Mouse (Mus musculus) neural tube, embryonic 13.5 days (tissue): ENCODE data around the gene Arfgap3. TPM values are rescaled to one million over a fixed set of nuclear protein-coding genes. Genes with fewer than 3 reads are reported as not detected.

ENCODE experiments used
- ATAC-seq: fragments of 200-750 bp; cut with Nextera tagmentation; 2 replicates; pipeline ENCODE4 v1.8.0; 2017; ENCODE audit warnings: low read depth, mild to moderate bottlenecking, moderate TSS enrichment, moderate library complexity
- H3K27ac ChIP-seq: fragments of 300-500 bp; sonication (generic); replicated peaks from 2 replicates; pipeline ENCODE4 v1.5.1; 2015; ENCODE audit warnings: moderate library complexity, mild to moderate bottlenecking, inconsistent platforms
- H3K27me3 ChIP-seq: fragments of 300-500 bp; sonication (generic); 2 replicates; pipeline ENCODE4 v1.6.1; 2015; ENCODE audit warnings: mild to moderate bottlenecking, inconsistent platforms
- H3K36me3 ChIP-seq: fragments of 300-500 bp; sonication (generic); 2 replicates; pipeline ENCODE4 v1.6.1; 2015; ENCODE audit warnings: mild to moderate bottlenecking, inconsistent platforms
- H3K4me1 ChIP-seq: fragments of 300-500 bp; sonication (generic); replicated peaks from 2 replicates; pipeline ENCODE4 v1.6.1; 2015; ENCODE audit warnings: inconsistent platforms
- H3K4me2 ChIP-seq: fragments of 300-500 bp; sonication (generic); 2 replicates; pipeline ENCODE4 v1.6.1; 2015; ENCODE audit warnings: inconsistent platforms, mild to moderate bottlenecking, moderate library complexity
- H3K4me3 ChIP-seq: fragments of 300-500 bp; sonication (generic); 2 replicates; pipeline ENCODE4 v1.5.1; 2015; ENCODE audit warnings: mild to moderate bottlenecking, inconsistent platforms
- H3K9ac ChIP-seq: fragments of 300-500 bp; sonication (generic); 2 replicates; pipeline ENCODE4 v1.6.1; 2015; ENCODE audit warnings: moderate library complexity, mild to moderate bottlenecking, inconsistent platforms
- H3K9me3 ChIP-seq: fragments of 300-500 bp; sonication (generic); 2 replicates; pipeline ENCODE4 v1.6.1; 2016; ENCODE audit warnings: inconsistent platforms
- WGBS: fragments of 180-500 bp; shearing (Covaris S2); methylation state at CpG from one replicate; pipeline ENCODE4 v1.1.7; 2015; 5-methylcytosine and 5-hydroxymethylcytosine counted together
- polyA plus RNA-seq: library from polyadenylated mRNA; unstranded; fragments of >200 nt; fragmentation: Nextera tagmentation; extraction: Ambion mirVana; gene quantifications from 2 replicates; pipeline ENCODE4 v1.2.1, GENCODE M21; 2015

Arfgap3 gene
- polyA plus RNA-seq, 1 experiment from 2014 or later = 39.6 TPM

GRCm38 (mm10) chr15:83303656-83304484 is 46.2 kb downstream of the Arfgap3 start:
- H3K27ac ChIP-seq = no peak overlapping the region
- H3K36me3 ChIP-seq = peaks cover 85% of the 10 kb centered on the region
- ATAC-seq = no peak
- H3K4me2 ChIP-seq = no peak overlapping the region
- H3K9ac ChIP-seq = no peak overlapping the region
- no peaks in the 10 kb centered on the region for H3K9me3 ChIP-seq
- no peaks in the 10 kb centered on the region for H3K27me3 ChIP-seq
- H3K4me1 ChIP-seq = no peaks in the 10 kb centered on the region
- 89% methylated on average over 13 of the region's 13 CpGs for WGBS
- H3K4me3 ChIP-seq = no peak overlapping the region

- Histone ChIP-seq H3K9ac (no peak overlapping the region), H3K36me3 (peaks cover 58% of the 10 kb centered on the region), H3K4me2 (no peak overlapping the region), H3K27me3 (no peaks in the 10 kb centered on the region), H3K4me1 (0 out of 2 replicates have a peak, but pooled peaks cover 3% of the 10 kb centered on the region), H3K4me3 (no peak overlapping the region), H3K9me3 (no peaks in the 10 kb centered on the region), H3K27ac (no peak overlapping the region)
- 58% methylated on average over 10 of the region's 10 CpGs for WGBS
- ATAC-seq = no peak
Observed at GRCm38 (mm10) chr15:83299916-83300582, 50.0 kb downstream of the Arfgap3 start.

GRCm38 (mm10) chr15:83299450-83299849 is 50.6 kb downstream of the Arfgap3 start:
- 95% methylated on average over 7 of the region's 7 CpGs for WGBS
- ATAC-seq = no peak
- Histone ChIP-seq H3K4me1 (0 out of 2 replicates have a peak, but pooled peaks cover 3% of the 10 kb centered on the region), H3K9me3 (no peaks in the 10 kb centered on the region), H3K27ac (no peak overlapping the region), H3K27me3 (no peaks in the 10 kb centered on the region), H3K36me3 (peaks cover 52% of the 10 kb centered on the region), H3K4me3 (no peak overlapping the region), H3K4me2 (no peak overlapping the region), H3K9ac (no peak overlapping the region)

- Histone ChIP-seq H3K9me3 (no peaks in the 10 kb centered on the region), H3K27me3 (no peaks in the 10 kb centered on the region), H3K9ac (no peak overlapping the region), H3K4me2 (no peak overlapping the region), H3K4me3 (no peak overlapping the region), H3K36me3 (peaks cover 46% of the 10 kb centered on the region), H3K27ac (no peak overlapping the region), H3K4me1 (0 out of 2 replicates have a peak, but pooled peaks cover 3% of the 10 kb centered on the region)
- 83% methylated on average over 2 of the region's 2 CpGs for WGBS
- ATAC-seq = no peak
Observed at GRCm38 (mm10) chr15:83298810-83299209, 51.2 kb downstream of the Arfgap3 start.

GRCm38 (mm10) chr15:83298313-83298712 is 51.7 kb downstream of the Arfgap3 start:
- 0 out of 2 replicates have a peak, but pooled peaks cover 3% of the 10 kb centered on the region for H3K4me1 ChIP-seq
- H3K27me3 ChIP-seq = no peaks in the 10 kb centered on the region
- no peak overlapping the region for H3K27ac ChIP-seq
- 82% methylated on average over 8 of the region's 8 CpGs for WGBS
- no peak overlapping the region for H3K4me3 ChIP-seq
- H3K4me2 ChIP-seq = no peak overlapping the region
- no peak overlapping the region for H3K9ac ChIP-seq
- H3K36me3 ChIP-seq = peaks cover 41% of the 10 kb centered on the region
- no peaks in the 10 kb centered on the region for H3K9me3 ChIP-seq
- no peak for ATAC-seq

GRCm38 (mm10) chr15:83296771-83297311 is 53.2 kb downstream of the Arfgap3 start:
- 67% methylated on average over 6 of the region's 8 CpGs for WGBS

GRCm38 (mm10) chr15:83296050-83296449 is 54.0 kb downstream of the Arfgap3 start:
- no peak overlapping the region for H3K4me3 ChIP-seq
- H3K27me3 ChIP-seq = no peaks in the 10 kb centered on the region
- no peak overlapping the region for H3K27ac ChIP-seq
- H3K9ac ChIP-seq = no peak overlapping the region
- H3K4me2 ChIP-seq = no peak overlapping the region
- H3K36me3 ChIP-seq = peaks cover 27% of the 10 kb centered on the region
- WGBS = 92% methylated on average over 4 of the region's 4 CpGs
- ATAC-seq = no peak; the same call in 1 of the 2 replicates
- no peaks in the 10 kb centered on the region for H3K9me3 ChIP-seq
- H3K4me1 ChIP-seq = 0 out of 2 replicates have a peak, but pooled peaks cover 3% of the 10 kb centered on the region

More at GRCm38 (mm10) chr15:83296771-83297311, 53.2 kb downstream of the Arfgap3 start:
- H3K4me1 ChIP-seq = 0 out of 2 replicates have a peak, but pooled peaks cover 3% of the 10 kb centered on the region
- H3K27me3 ChIP-seq = no peaks in the 10 kb centered on the region
- H3K27ac ChIP-seq = no peak overlapping the region
- peaks cover 31% of the 10 kb centered on the region for H3K36me3 ChIP-seq
- H3K4me2 ChIP-seq = no peak overlapping the region
- peak; percentile 49; the same call in 1 of the 2 replicates for ATAC-seq
- no peaks in the 10 kb centered on the region for H3K9me3 ChIP-seq
- no peak overlapping the region for H3K9ac ChIP-seq
- H3K4me3 ChIP-seq = no peak overlapping the region

- no peak for ATAC-seq
- Histone ChIP-seq H3K4me1 (0 out of 2 replicates have a peak, but pooled peaks cover 3% of the 10 kb centered on the region), H3K36me3 (peaks cover 18% of the 10 kb centered on the region), H3K4me3 (no peak overlapping the region), H3K27me3 (no peaks in the 10 kb centered on the region), H3K27ac (no peak overlapping the region), H3K4me2 (no peak overlapping the region), H3K9ac (no peak overlapping the region), H3K9me3 (no peaks in the 10 kb centered on the region)
- 78% methylated on average over 3 of the region's 3 CpGs for WGBS
Observed at GRCm38 (mm10) chr15:83294954-83295353, 55.1 kb downstream of the Arfgap3 start.

- Histone ChIP-seq H3K4me3 (no peak overlapping the region), H3K4me1 (0 out of 2 replicates have a peak, but pooled peaks cover 3% of the 10 kb centered on the region), H3K27me3 (no peaks in the 10 kb centered on the region), H3K36me3 (peaks cover 11% of the 10 kb centered on the region), H3K9ac (no peak overlapping the region), H3K9me3 (no peaks in the 10 kb centered on the region), H3K27ac (no peak overlapping the region), H3K4me2 (no peak overlapping the region)
- WGBS = 90% methylated on average over 8 of the region's 8 CpGs
- no peak for ATAC-seq
Observed at GRCm38 (mm10) chr15:83293706-83294645, 56.1 kb downstream of the Arfgap3 start.

- no peaks in the 10 kb centered on the region for H3K9me3 ChIP-seq
- peaks cover 5% of the 10 kb centered on the region for H3K36me3 ChIP-seq
- 79% methylated on average over 6 of the region's 6 CpGs for WGBS
- H3K4me2 ChIP-seq = no peak overlapping the region
- H3K9ac ChIP-seq = no peak overlapping the region
- no peak overlapping the region for H3K27ac ChIP-seq
- no peak for ATAC-seq
- 0 out of 2 replicates have a peak, but pooled peaks cover 3% of the 10 kb centered on the region for H3K4me1 ChIP-seq
- H3K27me3 ChIP-seq = no peaks in the 10 kb centered on the region
- no peak overlapping the region for H3K4me3 ChIP-seq
Observed at GRCm38 (mm10) chr15:83293144-83293543, 56.9 kb downstream of the Arfgap3 start.
